Mouse (Mus musculus) intestine, embryonic 14.5 days (tissue): ENCODE results near the gene Zfp97. TPM values are rescaled to one million over a fixed set of nuclear protein-coding genes. Genes with fewer than 3 reads are reported as not detected.
"Not testable (repeated sequence)": the region's sequence is repeated elsewhere in the genome, so short reads cannot be mapped to it uniquely, and the experiment has no call there.

ENCODE experiments used
- ATAC-seq: fragments of 200-750 bp; cut with Nextera tagmentation; replicated peaks from 2 replicates; pipeline ENCODE4 v1.8.0; 2017; ENCODE audit warnings: low read depth, moderate number of reproducible peaks, moderate TSS enrichment, moderate library complexity; ENCODE audit not compliant: low FRiP score, low TSS enrichment
- DNase-seq: peaks from one replicate; pipeline ENCODE4 v3.0.0-alpha.2; 2018; ENCODE audit warnings: low spot score
- H3K27ac ChIP-seq: fragments of 300-500 bp; sonication (generic); 2 replicates; pipeline ENCODE4 v1.5.1; 2014; ENCODE audit warnings: low read depth, mild to moderate bottlenecking, control low read depth
- H3K27me3 ChIP-seq: fragments of 300-500 bp; sonication (generic); replicated peaks from 2 replicates; pipeline ENCODE4 v1.6.1; 2014; ENCODE audit warnings: low read length, control low read depth; ENCODE audit not compliant: control insufficient read depth, insufficient read depth
- H3K36me3 ChIP-seq: fragments of 300-500 bp; sonication (generic); 2 replicates; pipeline ENCODE4 v1.6.1; 2014; ENCODE audit warnings: low read length, control low read depth; ENCODE audit not compliant: control insufficient read depth, insufficient read depth
- H3K4me1 ChIP-seq: fragments of 300-500 bp; sonication (generic); replicated peaks from 2 replicates; pipeline ENCODE4 v1.6.1; 2014; ENCODE audit warnings: low read length, control low read depth, mixed read lengths; ENCODE audit not compliant: control insufficient read depth, insufficient read depth
- H3K4me2 ChIP-seq: fragments of 300-500 bp; sonication (generic); 2 replicates; pipeline ENCODE4 v1.6.1; 2014; ENCODE audit warnings: low read length
- H3K4me3 ChIP-seq: fragments of 300-500 bp; sonication (generic); 2 replicates; pipeline ENCODE4 v1.5.1; 2014; ENCODE audit warnings: low read depth, low read length, control low read depth, mixed read lengths
- H3K9ac ChIP-seq: fragments of 300-500 bp; sonication (generic); 2 replicates; pipeline ENCODE4 v1.6.1; 2014; ENCODE audit warnings: mild to moderate bottlenecking, low read length
- H3K9me3 ChIP-seq: fragments of 300-500 bp; sonication (generic); 2 replicates; pipeline ENCODE4 v1.6.1; 2016; ENCODE audit warnings: low read length, control low read depth; ENCODE audit not compliant: control insufficient read depth
- WGBS: fragments of 180-500 bp; shearing (Covaris S2); extraction: QIAGEN DNeasy Blood & Tissue Kit; methylation state at CpG from one replicate; pipeline ENCODE4 v1.1.7; 2014; 5-methylcytosine and 5-hydroxymethylcytosine counted together
- polyA plus RNA-seq: library from polyadenylated mRNA; unstranded; fragments of >200 nt; fragmentation: Nextera tagmentation; extraction: Ambion mirVana; gene quantifications from 2 replicates; pipeline ENCODE4 v1.2.1, GENCODE M21; 2014

Gene Zfp97
- 7.2 and 9.2 TPM in 2 replicates for polyA plus RNA-seq

DNA sequence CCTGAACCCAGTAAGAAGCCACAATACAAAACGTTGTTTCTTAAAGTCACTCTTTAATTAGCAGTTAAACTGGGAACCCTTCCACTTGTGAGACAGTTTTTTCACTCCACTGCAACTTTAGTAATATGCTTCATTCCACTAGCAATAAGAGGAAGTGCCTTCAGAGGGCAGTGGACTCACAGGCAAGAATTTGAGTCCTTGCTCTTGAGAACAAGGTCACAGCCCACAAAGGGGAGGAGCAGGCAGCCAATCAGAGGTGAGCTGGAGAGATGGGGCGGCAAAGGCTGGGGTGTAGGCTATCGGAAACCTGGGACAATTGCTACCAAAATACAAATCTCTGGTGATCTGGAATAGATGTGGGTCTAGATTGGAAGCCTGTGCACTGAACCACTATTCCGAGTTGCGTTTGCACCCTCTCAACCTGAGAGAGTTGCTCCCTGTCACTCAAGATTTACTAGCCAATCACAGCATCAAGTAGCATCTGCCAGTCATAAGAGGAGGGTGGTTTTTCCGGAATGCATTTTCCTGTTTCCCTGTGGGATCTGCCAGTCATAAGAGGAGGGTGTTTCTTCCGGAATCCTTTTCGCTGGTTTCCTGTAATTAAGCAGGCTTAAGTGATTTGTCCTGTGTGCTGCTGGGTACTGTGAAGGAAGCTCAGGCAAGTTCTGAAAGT lies at the start of gene Zfp97:
Zfp97 (plus strand) TSS at position 586 of the 673 bp plus-strand sequence.
- peak; percentile 96 for ATAC-seq
- no CpG with 5 or more reads among the region's 8 CpGs for WGBS

DNA sequence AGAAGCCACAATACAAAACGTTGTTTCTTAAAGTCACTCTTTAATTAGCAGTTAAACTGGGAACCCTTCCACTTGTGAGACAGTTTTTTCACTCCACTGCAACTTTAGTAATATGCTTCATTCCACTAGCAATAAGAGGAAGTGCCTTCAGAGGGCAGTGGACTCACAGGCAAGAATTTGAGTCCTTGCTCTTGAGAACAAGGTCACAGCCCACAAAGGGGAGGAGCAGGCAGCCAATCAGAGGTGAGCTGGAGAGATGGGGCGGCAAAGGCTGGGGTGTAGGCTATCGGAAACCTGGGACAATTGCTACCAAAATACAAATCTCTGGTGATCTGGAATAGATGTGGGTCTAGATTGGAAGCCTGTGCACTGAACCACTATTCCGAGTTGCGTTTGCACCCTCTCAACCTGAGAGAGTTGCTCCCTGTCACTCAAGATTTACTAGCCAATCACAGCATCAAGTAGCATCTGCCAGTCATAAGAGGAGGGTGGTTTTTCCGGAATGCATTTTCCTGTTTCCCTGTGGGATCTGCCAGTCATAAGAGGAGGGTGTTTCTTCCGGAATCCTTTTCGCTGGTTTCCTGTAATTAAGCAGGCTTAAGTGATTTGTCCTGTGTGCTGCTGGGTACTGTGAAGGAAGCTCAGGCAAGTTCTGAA lies 57.7 kb downstream of the Zfp97 start:
- H3K9ac ChIP-seq, H3K9me3 ChIP-seq, H3K4me2 ChIP-seq, H3K4me1 ChIP-seq, H3K36me3 ChIP-seq, H3K27ac ChIP-seq, H3K4me3 ChIP-seq, H3K27me3 ChIP-seq, DNase-seq: not testable (repeated sequence)
- ATAC-seq: peak; percentile 98
- no CpG with 5 or more reads among the region's 8 CpGs for WGBS

More for the DNA sequence above, at the start of gene Zfp97:
- H3K9ac ChIP-seq, H3K4me1 ChIP-seq, H3K9me3 ChIP-seq, H3K27ac ChIP-seq, H3K4me2 ChIP-seq, H3K4me3 ChIP-seq, DNase-seq, H3K27me3 ChIP-seq, H3K36me3 ChIP-seq: not testable (repeated sequence)

DNA sequence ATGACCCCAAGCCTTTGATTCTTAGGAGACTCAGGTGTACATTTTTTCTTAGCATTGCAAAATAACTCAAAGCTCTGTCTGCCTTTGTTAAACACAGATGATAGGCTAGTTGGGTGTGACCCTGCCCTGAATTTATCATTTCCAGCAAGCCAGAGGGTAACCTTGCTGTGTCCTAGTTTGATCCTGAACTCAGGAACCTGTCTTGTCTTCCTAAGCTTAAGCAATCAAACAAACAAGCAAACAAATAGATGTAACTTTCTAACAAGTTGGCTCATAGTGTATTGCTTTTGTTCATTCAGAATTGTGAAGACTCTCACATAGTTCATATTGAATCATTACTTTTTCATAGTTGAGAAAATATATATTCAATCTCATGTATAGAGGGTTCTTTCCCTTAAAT lies 73.5 kb downstream of the Zfp97 start:
- not testable (repeated sequence) for H3K27me3 ChIP-seq, H3K4me1 ChIP-seq, H3K36me3 ChIP-seq, H3K4me3 ChIP-seq, H3K4me2 ChIP-seq, H3K27ac ChIP-seq, ATAC-seq, DNase-seq, H3K9ac ChIP-seq
- peaks cover 14% of the 10 kb centered on the region for H3K9me3 ChIP-seq

DNA sequence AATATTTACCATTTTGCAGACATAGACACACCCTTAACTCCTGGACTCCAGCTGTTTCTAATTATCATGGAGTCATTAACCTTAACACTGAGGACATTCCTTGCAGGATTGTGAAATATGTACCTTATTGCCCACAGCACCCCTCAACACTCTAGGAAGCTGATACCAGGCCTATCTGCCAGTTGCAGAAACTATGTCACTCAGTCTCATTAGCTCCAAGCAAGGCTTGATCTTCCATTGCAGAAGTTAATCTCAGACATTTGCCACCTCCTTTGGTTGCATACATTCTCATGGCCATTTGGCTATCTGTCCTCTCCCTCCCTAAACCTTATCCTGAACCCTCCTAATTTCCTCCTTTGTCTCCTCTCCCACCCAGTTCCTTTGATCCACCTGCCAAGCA lies 74.0 kb downstream of the Zfp97 start:
- no peaks in the 10 kb centered on the region for H3K4me1 ChIP-seq

DNA sequence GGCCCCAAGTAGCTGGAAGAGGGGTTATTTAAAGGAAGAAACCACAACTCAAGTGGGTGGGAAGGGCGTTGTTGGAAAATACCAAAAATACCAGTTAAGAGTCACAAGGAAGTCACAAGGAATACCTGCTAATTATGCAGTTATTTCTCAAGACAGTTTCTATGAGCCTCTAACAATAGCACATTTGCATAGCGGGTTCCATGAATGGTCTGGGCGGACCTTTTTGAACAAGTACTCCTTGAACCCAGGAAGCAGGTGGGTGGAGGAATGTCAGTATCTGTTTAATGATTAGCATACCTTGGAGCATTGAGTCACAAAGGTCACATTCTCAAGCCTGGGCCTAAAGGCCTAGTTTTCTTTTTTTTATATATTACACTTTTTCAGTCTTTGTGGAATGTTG lies 74.9 kb downstream of the Zfp97 start:
- 97% methylated on average over 3 of the region's 3 CpGs for WGBS

More for the DNA sequence above, 74.0 kb downstream of the Zfp97 start:
- Histone ChIP-seq H3K9me3 (peaks cover 17% of the 10 kb centered on the region), H3K27me3 (no peaks in the 10 kb centered on the region), H3K4me3 (no peak overlapping the region), H3K36me3 (no peaks in the 10 kb centered on the region), H3K9ac (no peak overlapping the region), H3K4me2 (no peak overlapping the region), H3K27ac (no peak overlapping the region)
- ATAC-seq (no peak), DNase-seq (no peak)

More for the DNA sequence above, 74.9 kb downstream of the Zfp97 start:
- not testable (repeated sequence) for H3K36me3 ChIP-seq, ATAC-seq, H3K4me3 ChIP-seq, H3K27me3 ChIP-seq, H3K4me2 ChIP-seq, DNase-seq, H3K27ac ChIP-seq, H3K4me1 ChIP-seq, H3K9ac ChIP-seq
- peaks cover 17% of the 10 kb centered on the region for H3K9me3 ChIP-seq

Other genes starting within 250 kb of the Zfp97 start
- 6.7 TPM in 2 replicates for gene Zfp960, start 57.3 kb upstream of the Zfp97 start, polyA plus RNA-seq